Mouse (Mus musculus) midbrain, embryonic 11.5 days (tissue): Measurements from ENCODE around the gene Dpp6. TPM values are rescaled to one million over a fixed set of nuclear protein-coding genes. Genes with fewer than 3 reads are reported as not detected.

Experiments
- ATAC-seq: fragments of 200-750 bp; cut with Nextera tagmentation; 2 replicates; pipeline ENCODE4 v1.8.0; 2017; ENCODE audit warnings: moderate TSS enrichment, moderate library complexity; ENCODE audit not compliant: low FRiP score
- DNase-seq: peaks from one replicate; pipeline ENCODE4 v3.0.0; 2015; ENCODE audit warnings: low spot score; ENCODE audit errors: missing footprints
- H3K27ac ChIP-seq: fragments of 300-500 bp; sonication (generic); 2 replicates; pipeline ENCODE4 v1.5.1; 2014; ENCODE audit warnings: low read depth, low read length
- H3K27me3 ChIP-seq: fragments of 300-500 bp; sonication (generic); 2 replicates; pipeline ENCODE4 v1.6.1; 2014; ENCODE audit warnings: mild to moderate bottlenecking, low read length, moderate library complexity, mixed read lengths; ENCODE audit not compliant: control insufficient read depth, insufficient read depth
- H3K36me3 ChIP-seq: fragments of 300-500 bp; sonication (generic); 2 replicates; pipeline ENCODE4 v1.6.1; 2014; ENCODE audit warnings: mild to moderate bottlenecking, low read length, moderate library complexity, mixed read lengths; ENCODE audit not compliant: control insufficient read depth, insufficient read depth
- H3K4me1 ChIP-seq: fragments of 300-500 bp; sonication (generic); 2 replicates; pipeline ENCODE4 v1.6.1; 2014; ENCODE audit warnings: low read length; ENCODE audit not compliant: control insufficient read depth, insufficient read depth
- H3K4me2 ChIP-seq: fragments of 300-500 bp; sonication (generic); 2 replicates; pipeline ENCODE4 v1.6.1; 2014; ENCODE audit warnings: mild to moderate bottlenecking, moderate library complexity
- H3K4me3 ChIP-seq: fragments of 300-500 bp; sonication (generic); 2 replicates; pipeline ENCODE4 v1.5.1; 2014; ENCODE audit warnings: low read depth, low read length
- H3K9ac ChIP-seq: fragments of 300-500 bp; sonication (generic); 2 replicates; pipeline ENCODE4 v1.6.1; 2014; ENCODE audit warnings: low read length
- H3K9me3 ChIP-seq: fragments of 300-500 bp; sonication (generic); 2 replicates; pipeline ENCODE4 v1.6.1; 2016; ENCODE audit warnings: low read length; ENCODE audit not compliant: control insufficient read depth
- WGBS: fragments of 180-500 bp; shearing (Covaris S2); extraction: QIAGEN DNeasy Blood & Tissue Kit; methylation state at CpG from one replicate; pipeline ENCODE4 v1.1.7; 2014; 5-methylcytosine and 5-hydroxymethylcytosine counted together
- polyA plus RNA-seq: library from polyadenylated mRNA; unstranded; fragments of >200 nt; fragmentation: Nextera tagmentation; extraction: Ambion mirVana; gene quantifications from 2 replicates; pipeline ENCODE4 v1.2.1, GENCODE M21; 2014

Gene Dpp6
- polyA plus RNA-seq, 1 experiment from 2014 or later = 13.4 TPM

DNA sequence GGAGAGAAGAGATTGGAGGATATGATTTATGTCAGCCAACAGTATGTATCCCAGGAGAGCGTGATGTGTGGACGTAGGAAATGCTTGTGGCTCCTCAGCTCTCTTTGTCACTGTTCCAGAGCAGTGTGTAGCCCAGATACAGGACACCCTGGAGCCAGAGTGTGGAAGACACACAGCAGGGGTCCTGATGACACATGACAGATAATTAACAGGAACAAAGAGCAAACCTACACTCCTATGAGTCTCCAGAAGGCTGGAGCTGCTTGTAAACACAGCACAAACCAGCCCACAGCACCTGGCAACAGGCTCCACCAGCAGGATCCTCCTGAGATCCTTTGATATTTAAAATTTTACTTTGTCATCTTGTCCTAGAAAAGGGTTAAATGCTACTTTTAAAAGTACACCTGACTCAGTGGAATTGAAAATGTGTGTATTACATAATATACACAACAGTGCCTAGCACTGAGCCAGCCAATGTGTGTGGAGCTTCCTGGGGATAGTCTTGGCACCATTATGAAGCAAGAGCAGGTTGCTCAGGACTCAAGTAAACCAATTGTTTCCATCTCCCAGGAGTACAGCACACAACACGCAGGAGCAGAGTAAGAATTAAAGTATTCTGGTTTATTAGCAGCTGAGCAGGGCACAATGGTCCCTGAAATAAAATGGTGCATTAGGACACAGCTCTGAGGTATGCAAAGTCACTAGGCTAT is 115.6 kb downstream of the Dpp6 start:
- no peaks in the 10 kb centered on the region for H3K4me1 ChIP-seq
- WGBS = 63% methylated on average over 3 of the region's 3 CpGs
- no peak for ATAC-seq

DNA sequence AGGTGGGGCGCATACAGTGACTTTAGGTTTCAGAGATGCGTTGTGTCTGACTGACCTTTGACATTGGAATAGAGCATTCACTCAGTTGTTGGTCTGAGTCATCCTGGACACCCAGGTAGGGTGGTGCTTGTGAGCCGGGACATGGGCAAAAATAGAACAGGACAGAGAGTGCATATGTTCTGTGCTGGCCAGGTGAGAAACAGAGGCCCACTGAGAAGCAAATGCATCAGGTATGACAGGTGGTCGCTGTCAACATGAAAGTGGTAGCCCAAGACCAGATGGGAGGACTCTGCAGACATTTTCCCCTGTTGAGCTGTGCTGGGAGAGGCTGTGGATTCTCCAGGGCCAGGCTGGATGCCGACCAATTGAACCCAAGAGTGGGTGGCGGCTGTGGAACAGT is 117.9 kb downstream of the Dpp6 start:
- H3K4me2 ChIP-seq = no peak overlapping the region
- WGBS = 80% methylated on average over 6 of the region's 6 CpGs
- H3K4me1 ChIP-seq = no peaks in the 10 kb centered on the region
- no peaks in the 10 kb centered on the region for H3K9me3 ChIP-seq
- H3K27me3 ChIP-seq = no peaks in the 10 kb centered on the region
- H3K4me3 ChIP-seq = no peak overlapping the region
- ATAC-seq = no peak
- H3K27ac ChIP-seq = no peak overlapping the region
- no peaks in the 10 kb centered on the region for H3K36me3 ChIP-seq
- DNase-seq = no peak
- H3K9ac ChIP-seq = no peak overlapping the region

More for the DNA sequence above, 115.6 kb downstream of the Dpp6 start:
- Histone ChIP-seq H3K4me2 (no peak overlapping the region), H3K4me3 (no peak overlapping the region), H3K27ac (no peak overlapping the region), H3K36me3 (no peaks in the 10 kb centered on the region), H3K9me3 (no peaks in the 10 kb centered on the region), H3K9ac (no peak overlapping the region), H3K27me3 (no peaks in the 10 kb centered on the region)
- DNase-seq = no peak

DNA sequence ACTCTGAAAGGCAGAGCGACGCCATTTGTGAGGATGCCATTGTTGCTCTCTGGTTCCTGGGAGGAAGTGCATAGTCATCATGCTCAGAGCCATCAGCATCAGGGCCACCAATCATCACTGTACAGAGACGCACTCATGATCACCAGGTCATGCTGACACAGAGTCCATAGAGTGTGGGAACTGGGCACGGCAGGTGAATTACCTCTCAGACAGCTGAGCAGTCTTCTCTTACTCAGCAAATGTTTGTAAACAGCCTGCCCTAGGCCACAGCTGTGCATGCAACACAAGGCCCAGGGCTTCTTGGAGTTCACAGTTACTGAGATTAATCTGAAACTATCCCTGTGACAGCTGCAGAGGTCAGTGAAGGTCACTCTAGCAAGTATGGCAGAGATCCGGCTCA is 124.5 kb downstream of the Dpp6 start:
- WGBS = 78% methylated on average over 5 of the region's 5 CpGs
- Histone ChIP-seq H3K36me3 (no peaks in the 10 kb centered on the region), H3K9me3 (no peaks in the 10 kb centered on the region), H3K27me3 (no peaks in the 10 kb centered on the region), H3K4me2 (no peak overlapping the region), H3K27ac (no peak overlapping the region), H3K4me1 (no peaks in the 10 kb centered on the region), H3K9ac (no peak overlapping the region), H3K4me3 (no peak overlapping the region)
- DNase-seq = no peak
- ATAC-seq = no peak

DNA sequence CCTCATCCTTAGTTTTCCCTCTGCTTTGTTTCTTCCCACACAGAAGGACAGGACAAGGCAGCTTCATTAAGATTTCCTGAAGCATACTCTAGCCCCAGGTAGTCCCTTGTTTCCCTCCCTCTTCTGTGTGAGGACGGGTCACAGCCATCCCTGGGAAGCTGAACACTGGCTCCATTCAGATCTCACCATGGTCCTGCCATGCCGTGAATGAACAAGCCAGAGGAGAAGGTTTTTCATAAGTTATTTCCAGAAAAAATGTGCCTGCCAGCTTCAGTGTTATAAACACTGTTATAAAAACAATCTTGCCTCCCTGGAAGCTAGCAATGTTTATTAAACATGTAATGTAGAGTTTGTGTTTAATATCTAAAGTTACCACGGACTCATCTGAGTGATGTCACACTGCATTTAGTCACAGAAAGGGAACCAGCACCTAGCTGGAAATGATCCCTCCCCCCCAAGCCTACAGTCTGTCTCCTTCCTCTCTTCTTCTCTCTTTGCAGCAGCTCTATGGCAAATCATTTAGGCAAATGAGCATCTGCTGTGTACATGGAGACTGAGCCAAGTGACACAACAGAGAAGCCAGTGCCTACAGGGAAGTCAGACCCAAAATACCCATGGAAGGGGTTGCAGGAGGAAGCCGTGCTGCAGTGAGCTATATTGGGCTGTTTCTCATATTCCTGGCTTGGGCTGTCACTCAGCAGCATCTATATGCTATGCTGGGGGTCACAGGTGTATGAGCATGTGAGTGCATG is 128.3 kb downstream of the Dpp6 start:
- whole genome bisulfite sequencing = 68% methylated on average over 4 of the region's 4 CpGs
- Histone ChIP-seq H3K9me3 (no peaks in the 10 kb centered on the region), H3K4me3 (no peak overlapping the region), H3K4me1 (no peaks in the 10 kb centered on the region), H3K4me2 (no peak overlapping the region), H3K9ac (no peak overlapping the region), H3K36me3 (no peaks in the 10 kb centered on the region), H3K27me3 (no peaks in the 10 kb centered on the region), H3K27ac (no peak overlapping the region)
- DNase-seq = no peak
- no peak for ATAC-seq

DNA sequence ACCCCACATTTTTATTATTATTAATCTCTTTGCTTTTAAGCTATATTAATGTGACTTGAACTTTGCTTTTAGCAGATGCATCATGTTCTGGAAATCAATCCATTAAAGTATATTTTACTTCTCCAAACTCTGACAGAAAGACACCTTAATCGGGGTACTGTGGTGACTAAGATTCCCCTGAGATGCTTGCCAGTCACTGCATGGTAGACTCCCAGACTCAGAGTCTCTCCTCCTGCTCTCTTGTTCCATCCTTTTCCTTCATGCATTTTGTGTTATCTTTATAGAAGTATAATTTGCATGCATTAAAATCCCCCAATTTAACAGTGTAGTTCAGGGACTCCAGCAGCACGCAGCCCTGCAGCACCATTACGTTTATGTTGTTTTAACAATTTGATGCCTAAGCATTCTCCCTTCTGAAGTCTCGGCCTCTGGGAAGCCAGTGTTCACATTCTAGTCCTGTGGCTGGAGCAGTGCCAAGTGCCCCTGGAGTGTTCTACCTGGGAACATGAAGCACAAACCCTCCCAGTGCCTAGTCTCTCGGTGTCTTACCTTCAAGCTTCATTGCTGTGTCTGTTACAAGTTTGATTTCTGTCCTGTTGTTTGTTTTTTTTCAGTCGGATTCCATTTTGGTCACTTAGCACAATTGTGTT is 153.1 kb downstream of the Dpp6 start:
- DNase-seq (no peak), ATAC-seq (no peak)
- Histone ChIP-seq H3K36me3 (no peaks in the 10 kb centered on the region), H3K27ac (no peak overlapping the region), H3K4me1 (peaks cover 8% of the 10 kb centered on the region; the same call in 1 of the 2 replicates), H3K9ac (no peak overlapping the region), H3K27me3 (no peaks in the 10 kb centered on the region), H3K4me2 (no peak overlapping the region), H3K4me3 (no peak overlapping the region), H3K9me3 (no peaks in the 10 kb centered on the region)
- 81% methylated on average over 6 of the region's 6 CpGs for WGBS

DNA sequence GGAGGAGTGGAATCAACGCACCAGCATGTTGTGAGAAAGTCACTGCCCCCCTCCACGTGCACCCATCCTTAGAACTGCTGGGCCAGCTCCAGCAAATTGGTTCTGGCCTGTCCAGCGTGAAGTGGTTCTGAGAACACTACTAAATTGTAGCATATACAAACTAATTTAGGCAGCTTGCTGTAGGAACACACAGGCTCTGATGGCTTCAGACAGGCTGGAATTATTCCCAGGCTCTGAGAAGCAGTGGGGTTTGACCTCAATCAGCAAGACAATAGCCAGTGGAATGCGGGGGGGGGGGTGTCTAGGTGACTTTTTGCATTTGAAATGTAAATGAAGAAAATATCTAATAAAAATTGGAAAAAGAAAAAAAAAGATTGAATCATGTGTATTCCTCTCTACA is 156.2 kb downstream of the Dpp6 start:
- Histone ChIP-seq H3K9ac (no peak overlapping the region), H3K27ac (peak overlapping the region; percentile 38; the same call in 1 of the 2 replicates), H3K4me2 (no peak overlapping the region), H3K4me1 (peaks cover 8% of the 10 kb centered on the region; the same call in 1 of the 2 replicates), H3K36me3 (no peaks in the 10 kb centered on the region), H3K9me3 (no peaks in the 10 kb centered on the region), H3K27me3 (no peaks in the 10 kb centered on the region), H3K4me3 (no peak overlapping the region)
- no peak for DNase-seq
- ATAC-seq = peak; percentile 70; the same call in 1 of the 2 replicates
- WGBS = 11% methylated on average over 4 of the region's 4 CpGs

DNA sequence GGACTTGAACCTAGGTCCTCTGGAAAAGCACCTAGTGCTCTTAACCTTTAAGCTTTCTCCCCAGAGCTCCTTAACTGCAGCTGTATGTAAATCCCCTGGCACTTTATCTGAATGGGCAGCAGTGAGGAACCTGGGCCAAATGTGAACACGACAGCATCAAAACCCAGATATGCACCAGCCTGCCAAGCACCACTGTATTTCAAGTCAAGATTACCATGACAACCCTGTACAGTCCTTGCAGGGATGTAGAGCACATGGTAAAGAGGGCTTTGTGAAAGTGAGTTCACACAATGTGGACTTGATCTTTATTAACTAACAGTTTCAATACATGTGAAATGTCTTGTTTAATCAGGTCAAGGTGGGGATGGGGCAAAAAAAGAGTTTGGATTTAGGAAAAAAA is 162.3 kb downstream of the Dpp6 start:
- Histone ChIP-seq H3K27me3 (no peaks in the 10 kb centered on the region), H3K9ac (no peak overlapping the region), H3K36me3 (no peaks in the 10 kb centered on the region), H3K4me1 (no peaks in the 10 kb centered on the region), H3K4me2 (no peak overlapping the region), H3K27ac (no peak overlapping the region), H3K4me3 (no peak overlapping the region), H3K9me3 (no peaks in the 10 kb centered on the region)
- ATAC-seq (no peak), DNase-seq (no peak)
- 54% methylated on average over 1 of the region's 1 CpGs for WGBS

DNA sequence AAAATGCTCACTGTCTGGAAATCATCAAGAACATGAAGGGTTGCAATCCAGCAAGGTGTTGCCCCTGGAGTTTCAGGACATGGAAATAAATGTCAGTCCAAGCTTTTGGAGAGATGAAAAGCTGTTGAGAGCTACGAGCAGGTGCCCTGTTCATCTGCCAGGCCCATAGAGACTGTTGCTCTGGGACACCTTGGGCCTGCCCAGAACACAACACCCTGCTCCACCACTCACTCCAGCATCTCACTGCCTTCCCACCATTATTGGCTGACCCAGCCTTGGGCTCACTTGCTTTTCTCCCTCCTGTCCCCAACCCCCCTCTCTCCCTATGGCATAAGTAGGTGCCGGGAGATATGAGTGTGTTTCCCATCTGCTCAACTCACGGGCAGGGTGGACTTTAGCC is 162.8 kb downstream of the Dpp6 start:
- H3K9ac ChIP-seq = no peak overlapping the region
- H3K27ac ChIP-seq = no peak overlapping the region
- H3K4me2 ChIP-seq = no peak overlapping the region
- WGBS = 83% methylated on average over 3 of the region's 3 CpGs
- H3K4me3 ChIP-seq = no peak overlapping the region
- ATAC-seq (no peak), DNase-seq (no peak)
- H3K4me1 ChIP-seq = no peaks in the 10 kb centered on the region; the same call in 1 of the 2 replicates
- no peaks in the 10 kb centered on the region for H3K36me3 ChIP-seq
- H3K9me3 ChIP-seq = no peaks in the 10 kb centered on the region
- H3K27me3 ChIP-seq = no peaks in the 10 kb centered on the region

DNA sequence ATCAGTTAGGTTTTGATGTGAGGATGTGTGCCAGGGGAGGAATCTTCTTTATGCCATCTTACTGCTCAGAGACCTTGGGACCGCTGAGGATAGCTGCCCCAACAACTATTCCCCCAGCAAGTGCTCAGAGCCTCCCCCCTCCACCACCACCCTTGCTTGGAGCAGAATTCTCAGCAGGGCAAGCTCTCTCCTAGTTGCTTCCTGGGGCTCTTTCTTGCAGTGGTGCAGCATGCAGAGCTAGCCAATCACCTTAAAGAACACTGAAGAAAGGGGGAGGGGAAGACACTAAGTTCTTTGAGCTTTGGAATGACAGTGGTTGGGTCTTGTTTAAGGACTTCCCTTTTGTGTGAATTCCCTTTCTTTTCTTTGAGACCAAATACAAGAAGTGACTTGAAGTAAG is 168.1 kb downstream of the Dpp6 start:
- ATAC-seq (peak; percentile 54; the same call in 1 of the 2 replicates), DNase-seq (no peak)
- Histone ChIP-seq H3K27ac (no peak overlapping the region), H3K27me3 (no peaks in the 10 kb centered on the region), H3K4me2 (no peak overlapping the region), H3K36me3 (no peaks in the 10 kb centered on the region), H3K9me3 (no peaks in the 10 kb centered on the region), H3K9ac (no peak overlapping the region), H3K4me3 (no peak overlapping the region), H3K4me1 (peaks cover 4% of the 10 kb centered on the region; the same call in 1 of the 2 replicates)
- WGBS = 17% methylated on average over 1 of the region's 1 CpGs
